Mouse (Mus musculus): Measurements from ENCODE around the gene Zfp131. TPM values are rescaled to one million over a fixed set of nuclear protein-coding genes. Genes with fewer than 3 reads are reported as not detected.

Gene Zfp131
- total RNA-seq, 1 experiment = 31.0 TPM

GRCm38 (mm10) chr13:119723368-119723767 lies 67.3 kb downstream of the Zfp131 start:
- no peaks in the 10 kb centered on the region; a peak in 1 of 4 replicates for H3K4me1 ChIP-seq (ENCODE audit: control insufficient read depth in 2 of 2, insufficient read depth in 2 of 2, low read length in 2 of 2, poor library complexity in 1 of 2)

GRCm38 (mm10) chr13:119722447-119722846 lies 68.2 kb downstream of the Zfp131 start:
- in situ Hi-C loops (cut with MboI; ENCODE audit: low sequenced_read_pairs in 2 of 2, unreplicated experiment in 2 of 2) = no loop called here
- no peaks in the 10 kb centered on the region; a peak in 1 of 4 replicates for H3K4me1 ChIP-seq (ENCODE audit: control insufficient read depth in 2 of 2, insufficient read depth in 2 of 2, low read length in 2 of 2, poor library complexity in 1 of 2)
- no peaks in the 10 kb centered on the region for H3K36me3 ChIP-seq (ENCODE audit: control insufficient read depth, insufficient read depth, low read length, poor library complexity, severe bottlenecking)
- H3K9me3 ChIP-seq (ENCODE audit: control insufficient read depth, insufficient read depth, low read depth, low read length) = no peaks in the 10 kb centered on the region
- no peak overlapping the region for H3K9ac ChIP-seq (ENCODE audit: insufficient read depth, low read depth, low read length, poor library complexity, severe bottlenecking)
- H3K27ac ChIP-seq (ENCODE audit: insufficient read depth, low read depth, low read length, poor library complexity, severe bottlenecking) = no peak overlapping the region
- no peak for TF ChIP-seq ZNF384 (IDR thresholded peaks at IDR 0.05; ENCODE audit: low read depth, low read length)
- no peak for TF ChIP-seq ZC3H11A (IDR thresholded peaks at IDR 0.05; ENCODE audit: borderline replicate concordance, low read depth, low read length)
- TF ChIP-seq MAFK (IDR thresholded peaks at IDR 0.05; ENCODE audit: insufficient read depth, low read depth, low read length) = no peak
- no peak for TF ChIP-seq CHD2 (IDR thresholded peaks at IDR 0.05; ENCODE audit: low read depth, low read length)
- TF ChIP-seq HCFC1 (IDR thresholded peaks at IDR 0.05; ENCODE audit: borderline replicate concordance, insufficient read depth, low read length) = no peak
- no peak for DNase-seq (ENCODE audit: low read depth, low spot score)
- H3K4me3 ChIP-seq (ENCODE audit: insufficient read depth in 1 of 2, low read depth in 1 of 2, low read length in 2 of 2, poor library complexity in 1 of 2, severe bottlenecking in 1 of 2) = no peak overlapping the region

More at GRCm38 (mm10) chr13:119723368-119723767, 67.3 kb downstream of the Zfp131 start:
- no peaks in the 10 kb centered on the region for H3K9me3 ChIP-seq (ENCODE audit: control insufficient read depth, insufficient read depth, low read depth, low read length)
- TF ChIP-seq HCFC1 (IDR thresholded peaks at IDR 0.05; ENCODE audit: borderline replicate concordance, insufficient read depth, low read length) = no peak
- TF ChIP-seq ZC3H11A (IDR thresholded peaks at IDR 0.05; ENCODE audit: borderline replicate concordance, low read depth, low read length) = no peak
- no peak for TF ChIP-seq ZNF384 (IDR thresholded peaks at IDR 0.05; ENCODE audit: low read depth, low read length)
- no peak for TF ChIP-seq MAFK (IDR thresholded peaks at IDR 0.05; ENCODE audit: insufficient read depth, low read depth, low read length)
- no peak for TF ChIP-seq CHD2 (IDR thresholded peaks at IDR 0.05; ENCODE audit: low read depth, low read length)
- in situ Hi-C loops (cut with MboI; ENCODE audit: low sequenced_read_pairs in 2 of 2, unreplicated experiment in 2 of 2) = no loop called here
- H3K27ac ChIP-seq (ENCODE audit: insufficient read depth, low read depth, low read length, poor library complexity, severe bottlenecking) = no peak overlapping the region
- no peak overlapping the region for H3K9ac ChIP-seq (ENCODE audit: insufficient read depth, low read depth, low read length, poor library complexity, severe bottlenecking)
- no peak for DNase-seq (ENCODE audit: low read depth, low spot score)
- H3K36me3 ChIP-seq (ENCODE audit: control insufficient read depth, insufficient read depth, low read length, poor library complexity, severe bottlenecking) = no peaks in the 10 kb centered on the region
- no peak overlapping the region for H3K4me3 ChIP-seq (ENCODE audit: insufficient read depth in 1 of 2, low read depth in 1 of 2, low read length in 2 of 2, poor library complexity in 1 of 2, severe bottlenecking in 1 of 2)

DNA sequence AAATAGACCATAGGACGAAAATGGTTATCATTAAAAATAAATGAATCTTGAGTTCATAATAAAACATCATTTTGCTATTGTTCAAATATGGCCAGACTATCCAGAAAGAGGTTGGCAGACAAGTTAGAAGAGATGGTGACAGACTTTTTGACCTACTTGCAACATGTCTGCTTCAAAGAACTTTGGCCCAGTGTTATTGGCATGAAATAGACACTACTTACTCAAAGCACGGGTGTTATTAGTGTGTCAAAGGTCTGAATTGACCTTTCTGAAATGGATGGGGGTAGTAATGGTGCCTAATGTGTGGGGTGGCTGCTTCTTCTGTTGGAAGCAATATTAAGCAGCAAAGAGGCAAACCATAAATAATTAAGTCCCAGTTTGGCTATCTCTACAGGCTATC lies 74.6 kb downstream of the Zfp131 start:
- TF ChIP-seq HCFC1 (IDR thresholded peaks at IDR 0.05; ENCODE audit: borderline replicate concordance, insufficient read depth, low read length) = no peak
- TF ChIP-seq MAFK (IDR thresholded peaks at IDR 0.05; ENCODE audit: insufficient read depth, low read depth, low read length) = no peak
- no peak for TF ChIP-seq ZC3H11A (IDR thresholded peaks at IDR 0.05; ENCODE audit: borderline replicate concordance, low read depth, low read length)
- no peak for TF ChIP-seq CHD2 (IDR thresholded peaks at IDR 0.05; ENCODE audit: low read depth, low read length)
- no peak for TF ChIP-seq ZNF384 (IDR thresholded peaks at IDR 0.05; ENCODE audit: low read depth, low read length)
- DNase-seq (ENCODE audit: low read depth, low spot score) = no peak
- Histone ChIP-seq H3K36me3 (ENCODE audit: control insufficient read depth, insufficient read depth, low read length, poor library complexity, severe bottlenecking) (no peaks in the 10 kb centered on the region), H3K4me3 (ENCODE audit: insufficient read depth in 1 of 2, low read depth in 1 of 2, low read length in 2 of 2, poor library complexity in 1 of 2, severe bottlenecking in 1 of 2) (no peak overlapping the region), H3K27ac (ENCODE audit: insufficient read depth, low read depth, low read length, poor library complexity, severe bottlenecking) (no peak overlapping the region), H3K4me1 (ENCODE audit: control insufficient read depth in 2 of 2, insufficient read depth in 2 of 2, low read length in 2 of 2, poor library complexity in 1 of 2) (no peaks in the 10 kb centered on the region), H3K9me3 (ENCODE audit: control insufficient read depth, insufficient read depth, low read depth, low read length) (no peaks in the 10 kb centered on the region), H3K9ac (ENCODE audit: insufficient read depth, low read depth, low read length, poor library complexity, severe bottlenecking) (no peak overlapping the region)
- in situ Hi-C loops (cut with MboI; ENCODE audit: low sequenced_read_pairs in 2 of 2, unreplicated experiment in 2 of 2) = no loop called here

Other genes starting within 250 kb of the Zfp131 start
- gene Ccl28, start 167.1 kb downstream of the Zfp131 start, total RNA-seq (2012; rRNA removed) = not detected in 2 replicates
- gene Hmgcs1, start 100.5 kb downstream of the Zfp131 start, total RNA-seq (2012; rRNA removed) = 43.0 and 58.6 TPM in 2 replicates
- gene Nim1k, start 35.0 kb downstream of the Zfp131 start, total RNA-seq (2012; rRNA removed) = 0.22 and 0.42 TPM in 2 replicates
- 1.5 and 2.5 TPM in 2 replicates for gene AF067063, start 39.3 kb upstream of the Zfp131 start, total RNA-seq (2012; rRNA removed)
- 7.9 and 8.7 TPM in 2 replicates for gene D13Ertd608e, start 45.1 kb upstream of the Zfp131 start, total RNA-seq (2012; rRNA removed)
- gene Tcstv1, start 103.9 kb upstream of the Zfp131 start, total RNA-seq (2012; rRNA removed) = 0.89 and 1.2 TPM in 2 replicates
- 158 and 220 TPM in 2 replicates for gene Gm21761, start 138.4 kb upstream of the Zfp131 start, total RNA-seq (2012; rRNA removed)
- 7.9 and 14.1 TPM in 2 replicates for gene B020031M17Rik, start 159.9 kb upstream of the Zfp131 start, total RNA-seq (2012; rRNA removed)
- not detected in 2 replicates for gene Gm36079, start 236.1 kb upstream of the Zfp131 start, total RNA-seq (2012; rRNA removed)